Mouse (Mus musculus): ENCODE results near the gene Gzf1. TPM values are rescaled to one million over a fixed set of nuclear protein-coding genes. Genes with fewer than 3 reads are reported as not detected.

The Gzf1 gene
- 10 to 100 TPM in 1 of 2 experiments, 1 to 10 TPM in 1; 9.3 to 13.4 TPM for polyA plus RNA-seq (2017; shearing (Covaris generic))

GRCm38 (mm10) chr2:148680775-148681291 is at the start of gene Gzf1:
Gene Gzf1, plus strand, starts transcription at chr2:148681023.

GRCm38 (mm10) chr2:148672199-148673096 is 8.4 kb upstream of the Gzf1 start, which contains the start of gene Nxt1:
Gene Nxt1, plus strand, starts transcription at chr2:148672601.

GRCm38 (mm10) chr2:148732327-148733000 is 51.6 kb downstream of the Gzf1 start, which contains the start of gene Napb:
Gene Napb, minus strand, starts transcription at chr2:148732467.

Other genes starting within 250 kb of the Gzf1 start
- under 1 TPM; 0.06 to 0.33 TPM for gene Cd93, start 237.5 kb upstream of the Gzf1 start, polyA plus RNA-seq (2017; shearing (Covaris generic))
- 10 to 100 TPM; 56.5 to 77.7 TPM for gene Nxt1, start 8.4 kb upstream of the Gzf1 start, polyA plus RNA-seq (2017; shearing (Covaris generic))
- gene Napb, start 51.4 kb downstream of the Gzf1 start, polyA plus RNA-seq (2017; shearing (Covaris generic)): under 1 TPM in 1 of 2 experiments, not detected in 1; 0.77 TPM
- not detected for gene Cstl1, start 69.3 kb downstream of the Gzf1 start, polyA plus RNA-seq (2017; shearing (Covaris generic))
- not detected for gene Cst11, start 90.5 kb downstream of the Gzf1 start, polyA plus RNA-seq (2017; shearing (Covaris generic))
- gene 8030411F24Rik, start 101.0 kb downstream of the Gzf1 start, polyA plus RNA-seq (2017; shearing (Covaris generic)): not detected
- gene Cst12, start 108.3 kb downstream of the Gzf1 start, polyA plus RNA-seq (2017; shearing (Covaris generic)): not detected
- gene Cst8, start 117.8 kb downstream of the Gzf1 start, polyA plus RNA-seq (2017; shearing (Covaris generic)): under 1 TPM in 1 of 2 experiments, not detected in 1; 0.31 TPM
- not detected for gene Cst13, start 139.1 kb downstream of the Gzf1 start, polyA plus RNA-seq (2017; shearing (Covaris generic))
- gene Cst9, start 154.1 kb downstream of the Gzf1 start, polyA plus RNA-seq (2017; shearing (Covaris generic)): not detected
- not detected for gene 9230104L09Rik, start 184.0 kb downstream of the Gzf1 start, polyA plus RNA-seq (2017; shearing (Covaris generic))
- gene Cst3, start 194.7 kb downstream of the Gzf1 start, polyA plus RNA-seq (2017; shearing (Covaris generic)): 100 to 1,000 TPM; 165 to 173 TPM